Mouse (Mus musculus): ENCODE results near the gene Pdlim1. TPM values are rescaled to one million over a fixed set of nuclear protein-coding genes. Genes with fewer than 3 reads are reported as not detected.

Gene Pdlim1
- polyA plus RNA-seq, 1 experiment from 2014 or later = 58.9 TPM

DNA sequence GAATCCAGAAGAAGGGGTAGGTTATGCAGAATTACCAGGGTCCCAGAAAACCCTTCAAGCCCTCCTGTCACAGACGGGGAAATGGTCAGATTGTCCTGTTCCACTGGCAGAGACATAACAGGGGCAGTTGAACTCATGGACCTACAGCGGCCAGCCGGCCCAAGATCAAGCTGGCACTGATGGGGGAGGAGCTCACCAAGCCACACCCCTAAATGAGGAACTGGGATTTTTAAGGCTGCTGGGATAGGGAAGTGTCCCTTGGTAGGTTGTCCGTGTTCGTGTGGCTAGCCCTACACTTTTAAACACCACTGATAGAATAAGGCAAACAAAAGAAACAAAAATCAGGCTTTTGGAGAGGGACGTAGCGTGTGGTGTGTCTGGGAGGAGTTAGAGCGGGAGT lies 5.9 kb upstream of the Pdlim1 start:
- Histone ChIP-seq H3K9me3 (0 out of 2 replicates have a peak, but pooled peaks cover 6% of the 10 kb centered on the region), H3K27me3 (peaks cover 8% of the 10 kb centered on the region), H3K4me3 (replicated peaks) (no peak overlapping the region), H3K4me1 (peaks cover 5% of the 10 kb centered on the region), H3K4me2 (no peak overlapping the region), H3K36me3 (replicated peaks) (no peaks in the 10 kb centered on the region), H3K9ac (no peak overlapping the region), H3K27ac (no peak overlapping the region)
- 88% methylated on average over 8 of the region's 8 CpGs for WGBS
- no peak for ATAC-seq (ENCODE audit: low FRiP score)

DNA sequence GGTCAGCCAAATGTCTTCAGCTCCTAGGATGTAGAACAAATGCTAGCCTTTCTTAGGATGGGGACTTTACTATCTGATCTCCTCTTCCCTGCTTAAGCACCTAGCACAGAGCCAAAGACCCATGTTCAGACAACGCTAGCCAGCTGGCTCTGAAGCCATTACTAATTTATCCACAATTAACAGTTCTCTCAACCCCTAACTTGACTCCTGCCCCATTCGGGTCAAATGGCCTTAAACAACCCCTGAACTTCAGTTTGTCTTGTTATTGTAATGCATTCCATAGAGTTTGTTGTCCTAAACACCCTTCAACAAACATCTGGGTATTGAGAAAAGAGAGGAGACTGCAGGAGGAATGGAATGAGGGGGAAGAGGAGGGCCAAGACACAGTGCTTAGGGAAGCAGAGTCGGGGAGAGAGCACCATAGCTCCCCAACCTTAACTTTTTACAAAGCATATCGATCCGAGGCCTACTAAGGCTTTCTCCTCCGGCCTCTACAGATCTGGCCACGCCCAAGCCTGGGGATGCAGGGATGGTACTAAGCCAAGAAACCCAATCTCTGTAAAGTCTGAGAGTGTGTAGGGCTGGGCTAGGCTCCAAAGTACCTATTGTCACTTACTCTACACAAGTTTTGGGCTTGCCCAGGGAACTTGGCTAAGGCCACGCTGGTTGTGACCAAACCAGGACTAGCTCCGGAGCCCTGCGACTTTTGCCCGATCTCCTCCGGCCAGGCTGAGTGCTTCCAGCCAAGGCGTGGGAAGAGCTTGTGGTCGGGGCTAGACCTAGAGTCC lies 4.0 kb upstream of the Pdlim1 start:
- 90% methylated on average over 14 of the region's 14 CpGs for WGBS

GRCm38 (mm10) chr19:40272674-40273073 lies 1.0 kb upstream of the Pdlim1 start:
- Histone ChIP-seq H3K4me2 (no peak overlapping the region), H3K27me3 (peaks cover 39% of the 10 kb centered on the region)
- WGBS = 6% methylated on average over 13 of the region's 13 CpGs

More for the DNA sequence above, 4.0 kb upstream of the Pdlim1 start:
- Histone ChIP-seq H3K27me3 (peaks cover 27% of the 10 kb centered on the region), H3K27ac (no peak overlapping the region), H3K9me3 (no peaks in the 10 kb centered on the region), H3K4me2 (no peak overlapping the region), H3K4me3 (replicated peaks) (no peak overlapping the region), H3K9ac (no peak overlapping the region), H3K4me1 (peaks cover 16% of the 10 kb centered on the region), H3K36me3 (replicated peaks) (no peaks in the 10 kb centered on the region)
- ATAC-seq (ENCODE audit: low FRiP score) = no peak

GRCm38 (mm10) chr19:40270351-40271307 lies 1.0 kb downstream of the Pdlim1 start:
- Histone ChIP-seq H3K4me2 (peak overlapping the region; percentile 94), H3K27ac (no peak overlapping the region)
- 8% methylated on average over 63 of the region's 63 CpGs for WGBS

More at GRCm38 (mm10) chr19:40272674-40273073, 1.0 kb upstream of the Pdlim1 start:
- no peak overlapping the region for H3K9ac ChIP-seq
- no peak overlapping the region for H3K4me3 ChIP-seq (replicated peaks)
- H3K36me3 ChIP-seq (replicated peaks) = no peaks in the 10 kb centered on the region
- no peak overlapping the region for H3K27ac ChIP-seq
- peaks cover 21% of the 10 kb centered on the region for H3K4me1 ChIP-seq
- H3K9me3 ChIP-seq = no peaks in the 10 kb centered on the region
- ATAC-seq (ENCODE audit: low FRiP score) = no peak

DNA sequence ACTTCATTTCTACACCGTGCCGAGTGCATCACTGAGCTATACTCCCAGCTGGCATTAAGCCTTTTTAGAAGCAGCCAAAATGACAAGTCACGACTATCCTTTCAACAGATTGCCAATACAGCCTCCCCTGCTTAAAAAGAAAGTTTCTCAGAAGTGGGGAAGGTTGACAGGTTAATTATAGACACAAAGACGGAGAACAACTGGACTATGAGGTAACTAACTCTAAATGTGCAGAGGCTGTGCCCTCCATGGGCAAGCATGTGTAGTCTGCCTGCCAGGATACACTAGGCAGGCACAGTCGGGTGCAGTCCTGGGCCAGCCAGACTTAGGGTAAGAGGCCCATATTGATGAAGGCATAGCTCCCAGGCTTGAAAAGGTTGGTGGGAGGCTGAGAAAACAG lies 2.1 kb downstream of the Pdlim1 start:
- no peak overlapping the region for H3K4me2 ChIP-seq
- H3K27me3 ChIP-seq = peaks cover 39% of the 10 kb centered on the region
- no peaks in the 10 kb centered on the region for H3K36me3 ChIP-seq (replicated peaks)
- no peak overlapping the region for H3K4me3 ChIP-seq (replicated peaks)
- H3K9me3 ChIP-seq = no peaks in the 10 kb centered on the region
- H3K27ac ChIP-seq = no peak overlapping the region
- WGBS = 45% methylated on average over 5 of the region's 5 CpGs
- H3K4me1 ChIP-seq = peaks cover 21% of the 10 kb centered on the region
- no peak for ATAC-seq (ENCODE audit: low FRiP score)
- H3K9ac ChIP-seq = no peak overlapping the region

More at GRCm38 (mm10) chr19:40270351-40271307, 1.0 kb downstream of the Pdlim1 start:
- H3K9me3 ChIP-seq = no peaks in the 10 kb centered on the region
- ATAC-seq (ENCODE audit: low FRiP score) = peak; percentile 54
- no peaks in the 10 kb centered on the region for H3K36me3 ChIP-seq (replicated peaks)
- H3K27me3 ChIP-seq = peaks cover 39% of the 10 kb centered on the region
- peaks cover 21% of the 10 kb centered on the region for H3K4me1 ChIP-seq
- peak overlapping the region; percentile 58 for H3K4me3 ChIP-seq (replicated peaks)
- H3K9ac ChIP-seq = peak overlapping the region; percentile 57

DNA sequence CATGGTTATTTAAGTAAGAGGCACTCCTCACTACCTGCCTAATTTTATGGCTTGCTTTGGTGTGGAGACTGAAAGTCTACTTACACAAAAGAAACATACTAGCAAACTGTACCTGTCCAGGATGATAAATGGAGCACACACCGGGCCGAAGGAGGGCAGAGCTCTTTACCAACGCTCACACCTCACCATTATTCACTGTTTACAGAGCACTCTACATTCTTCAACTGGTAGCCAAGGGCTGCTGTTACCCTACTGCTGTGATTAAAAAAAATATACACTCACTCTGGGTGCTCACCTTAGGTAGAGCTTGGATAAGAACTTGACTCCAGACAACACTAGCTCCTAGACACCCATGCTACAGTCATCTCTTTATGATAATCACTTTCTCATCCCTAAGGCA lies 3.1 kb downstream of the Pdlim1 start:
- no peak overlapping the region for H3K27ac ChIP-seq
- H3K9ac ChIP-seq = no peak overlapping the region
- no peak overlapping the region for H3K4me2 ChIP-seq
- no peaks in the 10 kb centered on the region for H3K36me3 ChIP-seq (replicated peaks)
- no peaks in the 10 kb centered on the region for H3K9me3 ChIP-seq
- H3K4me1 ChIP-seq = peaks cover 21% of the 10 kb centered on the region
- peaks cover 39% of the 10 kb centered on the region for H3K27me3 ChIP-seq
- WGBS = 95% methylated on average over 3 of the region's 3 CpGs
- no peak overlapping the region for H3K4me3 ChIP-seq (replicated peaks)
- no peak for ATAC-seq (ENCODE audit: low FRiP score)

GRCm38 (mm10) chr19:40267380-40267779 lies 4.3 kb downstream of the Pdlim1 start:
- ATAC-seq (ENCODE audit: low FRiP score) = no peak
- no peaks in the 10 kb centered on the region for H3K9me3 ChIP-seq

GRCm38 (mm10) chr19:40259485-40259884 lies 12.2 kb downstream of the Pdlim1 start:
- Histone ChIP-seq H3K4me3 (replicated peaks) (no peak overlapping the region), H3K36me3 (replicated peaks) (no peaks in the 10 kb centered on the region; the same call in 1 of the 2 replicates), H3K4me2 (no peak overlapping the region), H3K9ac (no peak overlapping the region), H3K9me3 (no peaks in the 10 kb centered on the region), H3K27me3 (no peaks in the 10 kb centered on the region), H3K27ac (no peak overlapping the region), H3K4me1 (no peaks in the 10 kb centered on the region)
- 91% methylated on average over 1 of the region's 1 CpGs for WGBS
- no peak for ATAC-seq (ENCODE audit: low FRiP score)

More at GRCm38 (mm10) chr19:40267380-40267779, 4.3 kb downstream of the Pdlim1 start:
- H3K4me3 ChIP-seq (replicated peaks) = no peak overlapping the region
- WGBS = 88% methylated on average over 1 of the region's 1 CpGs
- H3K4me2 ChIP-seq = no peak overlapping the region
- H3K27me3 ChIP-seq = peaks cover 30% of the 10 kb centered on the region
- H3K4me1 ChIP-seq = peaks cover 16% of the 10 kb centered on the region
- H3K9ac ChIP-seq = no peak overlapping the region
- H3K36me3 ChIP-seq (replicated peaks) = no peaks in the 10 kb centered on the region
- no peak overlapping the region for H3K27ac ChIP-seq

GRCm38 (mm10) chr19:40257396-40257795 lies 14.2 kb downstream of the Pdlim1 start:
- no peaks in the 10 kb centered on the region for H3K4me1 ChIP-seq
- no peak for ATAC-seq (ENCODE audit: low FRiP score)

GRCm38 (mm10) chr19:40256376-40257050 lies 15.1 kb downstream of the Pdlim1 start:
- Histone ChIP-seq H3K4me2 (no peak overlapping the region), H3K9ac (no peak overlapping the region), H3K27me3 (no peaks in the 10 kb centered on the region), H3K4me1 (no peaks in the 10 kb centered on the region), H3K9me3 (no peaks in the 10 kb centered on the region), H3K36me3 (replicated peaks) (no peaks in the 10 kb centered on the region; the same call in 1 of the 2 replicates), H3K4me3 (replicated peaks) (no peak overlapping the region), H3K27ac (no peak overlapping the region)
- 77% methylated on average over 2 of the region's 2 CpGs for WGBS
- no peak for ATAC-seq (ENCODE audit: low FRiP score)

More at GRCm38 (mm10) chr19:40257396-40257795, 14.2 kb downstream of the Pdlim1 start:
- H3K9me3 ChIP-seq = no peaks in the 10 kb centered on the region
- no peak overlapping the region for H3K4me3 ChIP-seq (replicated peaks)
- H3K36me3 ChIP-seq (replicated peaks) = no peaks in the 10 kb centered on the region; the same call in 1 of the 2 replicates
- WGBS = 76% methylated on average over 4 of the region's 4 CpGs
- no peak overlapping the region for H3K27ac ChIP-seq
- no peak overlapping the region for H3K9ac ChIP-seq
- no peaks in the 10 kb centered on the region for H3K27me3 ChIP-seq
- no peak overlapping the region for H3K4me2 ChIP-seq

GRCm38 (mm10) chr19:40255561-40255960 lies 16.1 kb downstream of the Pdlim1 start:
- H3K27ac ChIP-seq = no peak overlapping the region
- no peak for ATAC-seq (ENCODE audit: low FRiP score)

More at GRCm38 (mm10) chr19:40255561-40255960, 16.1 kb downstream of the Pdlim1 start:
- H3K36me3 ChIP-seq (replicated peaks) = no peaks in the 10 kb centered on the region; the same call in 1 of the 2 replicates
- no peak overlapping the region for H3K4me2 ChIP-seq
- no peaks in the 10 kb centered on the region for H3K9me3 ChIP-seq
- no peaks in the 10 kb centered on the region for H3K4me1 ChIP-seq
- 74% methylated on average over 1 of the region's 1 CpGs for WGBS
- no peak overlapping the region for H3K4me3 ChIP-seq (replicated peaks)
- no peak overlapping the region for H3K9ac ChIP-seq
- H3K27me3 ChIP-seq = no peaks in the 10 kb centered on the region

All from forebrain, embryonic 12.5 days (tissue).